Mouse (Mus musculus) testis, adult 2 months (tissue): ENCODE measurements around the gene Snd1.

ENCODE experiments used
- CTCF ChIP-seq: fragments of 200-500 bp; IDR thresholded peaks from 2 replicates; pipeline ENCODE4 v1.5.1; 2012; ENCODE audit warnings: low read depth, mild to moderate bottlenecking, inconsistent platforms, low read length, moderate library complexity; ENCODE audit not compliant: control insufficient read depth, insufficient read depth, insufficient replicate concordance
- POLR2A ChIP-seq: fragments of 200-500 bp; IDR thresholded peaks from 2 replicates; pipeline ENCODE4 v1.6.1; 2012; ENCODE audit warnings: low read depth, mild to moderate bottlenecking, inconsistent platforms, low read length, moderate library complexity; ENCODE audit not compliant: control insufficient read depth

- TF ChIP-seq CTCF (no peak), POLR2A (no peak)
Measured at GRCm38 (mm10) chr6:28897326-28898085, 422.6 kb downstream of the Snd1 start.
